Mouse (Mus musculus) G1E (cell line): ENCODE measurements around the gene Med9. TPM values are rescaled to one million over a fixed set of nuclear protein-coding genes. Genes with fewer than 3 reads are reported as not detected.

ENCODE experiments used
- ATAC-seq: 2 replicates; pipeline ENCODE4 v1.8.0; 2016; ENCODE audit warnings: mild to moderate bottlenecking; ENCODE audit not compliant: insufficient number of reproducible peaks, poor library complexity, low FRiP score, severe bottlenecking; ENCODE audit errors: extremely low read depth
- DNase-seq: peaks from one replicate; pipeline ENCODE4 v3.0.0; 2012; ENCODE audit warnings: low spot score
- H3K27me3 ChIP-seq: 2 replicates; pipeline ENCODE4 v1.6.1; 2012; ENCODE audit warnings: mild to moderate bottlenecking, low read length, inconsistent platforms; ENCODE audit not compliant: insufficient read depth
- H3K36me3 ChIP-seq: replicated peaks from 2 replicates; pipeline ENCODE3; 2012; ENCODE audit warnings: mild to moderate bottlenecking, inconsistent platforms
- H3K4me1 ChIP-seq: 2 replicates; pipeline ENCODE4 v1.6.1; 2012; ENCODE audit warnings: low read depth, low read length, inconsistent platforms, mixed read lengths; ENCODE audit not compliant: insufficient read depth
- H3K4me3 ChIP-seq: 2 replicates; pipeline ENCODE4 v1.5.1; 2012; ENCODE audit warnings: low read depth, mild to moderate bottlenecking, inconsistent platforms, low read length, moderate library complexity, mixed read lengths
- H3K9me3 ChIP-seq: replicated peaks from 2 replicates; pipeline ENCODE4 v1.6.1; 2012; ENCODE audit warnings: inconsistent platforms
- CTCF ChIP-seq: IDR thresholded peaks from 2 replicates; pipeline ENCODE4 v1.5.1; 2012; ENCODE audit warnings: low read depth, low read length, inconsistent platforms, mixed read lengths
- GATA1 ChIP-seq: IDR thresholded peaks from 2 replicates; pipeline ENCODE4 v1.6.1; 2012; ENCODE audit warnings: borderline replicate concordance, low read length, inconsistent platforms, mixed read lengths
- GATA2 ChIP-seq: IDR thresholded peaks from 2 replicates; pipeline ENCODE4 v1.6.1; 2012; ENCODE audit warnings: low read depth, low read length, inconsistent platforms, borderline replicate concordance
- POLR2AphosphoS5 ChIP-seq: IDR thresholded peaks from 2 replicates; pipeline ENCODE4 v1.6.1; 2012; ENCODE audit warnings: low read depth, low read length, inconsistent platforms; ENCODE audit not compliant: insufficient replicate concordance
- TAL1 ChIP-seq: conservative IDR thresholded peaks from 2 replicates; pipeline ENCODE4 v1.6.1; 2012; ENCODE audit warnings: low read depth, low read length, inconsistent platforms, mixed read lengths
- polyA plus RNA-seq: library from polyadenylated mRNA; stranded (reverse); fragments of >175 nt; gene quantifications from 2 replicates; pipeline ENCODE4 v1.2.3, GENCODE M21; 2012
- total RNA-seq, 2 experiments: library from RNA; stranded (forward) in 1 of 2; stranded (reverse) in 1 of 2; fragments of 200-1000 nt in 1 of 2; fragments of >200 nt in 1 of 2; fragmentation: Nextera tagmentation in 1 of 2; gene quantifications; 2 replicates each; pipeline ENCODE4 v1.2.3; 2014 to 2017

Med9 gene
- total and polyA plus RNA-seq, 3 experiments, result 13.7 to 59.5 (median 23.2) TPM

DNA sequence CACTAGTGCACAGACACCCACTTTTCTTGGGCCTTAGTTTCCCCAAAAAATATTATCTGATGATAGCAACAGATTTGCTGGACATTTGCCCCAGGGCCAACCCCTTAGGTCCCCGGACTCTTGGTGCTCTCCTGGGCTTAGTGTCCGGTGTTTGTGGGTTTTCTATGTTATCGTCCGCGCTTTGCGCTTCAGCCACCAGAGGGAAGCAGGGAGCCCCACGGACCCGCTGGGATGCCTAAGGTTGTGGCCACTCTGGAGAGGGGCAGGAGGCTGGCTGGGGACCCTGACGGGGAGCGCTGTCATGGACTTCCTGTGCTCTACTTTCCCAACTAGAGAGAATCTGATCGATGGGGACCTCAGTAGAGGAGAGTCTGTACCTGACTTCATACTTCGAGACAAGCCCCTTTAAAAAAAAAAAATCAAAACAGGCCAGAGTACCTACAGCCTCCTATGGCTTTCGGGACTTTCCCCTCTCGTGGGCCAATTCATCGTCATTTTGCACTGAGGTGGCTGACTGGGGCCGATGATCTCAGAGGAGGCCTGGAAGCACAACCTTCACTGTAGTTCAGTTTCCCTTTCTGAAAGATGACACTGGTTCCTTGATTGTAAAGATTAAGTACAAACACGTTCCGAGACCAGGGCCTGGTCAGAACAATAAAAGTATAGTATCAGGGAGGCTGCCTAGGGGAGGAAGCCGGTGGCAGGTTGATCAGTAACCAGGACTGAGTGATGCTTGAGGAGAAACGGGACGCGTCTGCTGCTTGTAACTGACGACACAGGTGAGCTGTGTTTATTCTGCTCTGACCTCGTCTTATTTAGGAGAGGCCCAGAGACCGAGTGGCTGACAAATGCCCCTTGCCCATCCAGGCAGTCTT, 17.5 kb downstream of the Med9 start:
- no peak for TF ChIP-seq GATA2
- no peak for TF ChIP-seq GATA1
- peak; percentile 66 for TF ChIP-seq CTCF
- no peak for TF ChIP-seq TAL1
- TF ChIP-seq POLR2AphosphoS5, result no peak
- DNase-seq (peak; percentile 67), ATAC-seq (0 out of 2 replicates have a peak, but pooled peaks have one; percentile 19)
- Histone ChIP-seq H3K27me3 (peaks cover 43% of the 10 kb centered on the region), H3K9me3 (no peaks in the 10 kb centered on the region), H3K36me3 (peaks cover 35% of the 10 kb centered on the region), H3K4me1 (peaks cover 36% of the 10 kb centered on the region), H3K4me3 (peak overlapping the region; percentile 71)

DNA sequence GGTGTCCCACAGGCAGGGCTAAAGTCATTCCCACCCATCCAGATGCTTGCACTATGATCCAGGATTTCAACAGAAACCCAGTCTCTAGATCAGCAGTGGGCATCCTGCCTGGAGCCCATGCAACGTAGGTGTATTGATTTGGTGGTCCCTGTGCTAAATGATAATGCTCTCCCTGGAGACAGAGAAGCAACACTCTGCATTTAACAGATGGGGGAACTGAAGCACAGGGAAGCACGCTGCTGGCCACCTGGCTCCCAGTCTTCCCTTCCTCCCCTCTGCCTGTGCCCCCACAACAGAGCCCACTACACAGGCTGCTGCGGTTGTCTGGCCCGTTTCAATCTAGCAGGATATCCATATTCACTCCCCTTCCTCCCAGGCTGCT, 18.1 kb downstream of the Med9 start:
- TF ChIP-seq POLR2AphosphoS5, result no peak
- TF ChIP-seq CTCF, result no peak
- no peak for TF ChIP-seq GATA1
- no peak for TF ChIP-seq GATA2
- no peak for TF ChIP-seq TAL1
- ATAC-seq (no peak), DNase-seq (no peak)
- Histone ChIP-seq H3K4me3 (no peak overlapping the region), H3K4me1 (peaks cover 35% of the 10 kb centered on the region), H3K27me3 (peaks cover 50% of the 10 kb centered on the region), H3K36me3 (peaks cover 29% of the 10 kb centered on the region), H3K9me3 (no peaks in the 10 kb centered on the region)

DNA sequence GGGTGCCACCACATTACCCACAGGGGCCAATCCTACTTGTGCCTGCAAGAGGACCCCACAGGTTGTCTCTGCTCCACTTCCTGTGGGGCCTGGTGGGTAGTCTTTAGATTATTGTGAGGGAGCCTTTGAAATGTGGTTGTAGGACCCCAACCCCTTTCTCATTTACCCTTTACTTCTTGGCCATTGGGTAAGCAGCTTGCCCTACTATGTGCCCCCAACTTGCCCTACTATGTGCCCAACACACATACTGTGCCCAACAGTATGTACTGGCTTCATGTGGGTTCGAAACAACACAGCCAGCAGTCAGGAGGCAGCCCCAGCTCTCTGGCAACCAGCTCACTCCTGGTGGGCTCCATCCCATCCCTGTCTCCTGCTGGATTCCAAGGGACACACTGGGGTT, 19.8 kb downstream of the Med9 start:
- H3K27me3 ChIP-seq, result peaks cover 63% of the 10 kb centered on the region
- H3K36me3 ChIP-seq, result peaks cover 12% of the 10 kb centered on the region
- no peaks in the 10 kb centered on the region for H3K9me3 ChIP-seq
- DNase-seq (no peak), ATAC-seq (no peak)
- H3K4me3 ChIP-seq, result no peak overlapping the region
- no peak for TF ChIP-seq CTCF
- TF ChIP-seq GATA2, result no peak
- TF ChIP-seq TAL1, result no peak
- no peak for TF ChIP-seq POLR2AphosphoS5
- TF ChIP-seq GATA1, result no peak
- peaks cover 32% of the 10 kb centered on the region for H3K4me1 ChIP-seq

DNA sequence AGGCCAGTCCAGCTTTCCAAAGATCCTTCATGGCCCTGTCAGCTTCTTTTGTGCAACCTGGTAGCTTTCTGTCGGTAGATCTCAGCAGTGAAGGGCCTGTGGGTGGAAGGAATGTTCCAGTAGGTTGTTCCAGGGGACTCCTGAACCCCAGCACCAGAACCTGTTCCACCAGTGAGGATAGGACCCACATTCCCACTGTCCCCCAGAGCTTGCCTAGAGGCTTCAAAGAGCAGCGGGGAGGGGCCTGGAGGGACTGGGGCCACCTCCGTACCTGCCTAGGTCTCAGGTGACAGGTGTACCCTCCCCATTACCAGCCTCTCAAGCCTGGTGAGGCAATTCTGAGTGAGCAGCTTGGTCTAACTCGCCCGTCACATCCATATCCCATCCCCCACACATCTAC, 22.8 kb downstream of the Med9 start:
- peaks cover 76% of the 10 kb centered on the region for H3K27me3 ChIP-seq
- DNase-seq (no peak), ATAC-seq (no peak)
- no peaks in the 10 kb centered on the region for H3K36me3 ChIP-seq
- H3K4me3 ChIP-seq, result no peak overlapping the region
- H3K9me3 ChIP-seq, result no peaks in the 10 kb centered on the region
- peaks cover 12% of the 10 kb centered on the region for H3K4me1 ChIP-seq
- TF ChIP-seq POLR2AphosphoS5 (no peak), CTCF (no peak), GATA1 (no peak), TAL1 (no peak)

DNA sequence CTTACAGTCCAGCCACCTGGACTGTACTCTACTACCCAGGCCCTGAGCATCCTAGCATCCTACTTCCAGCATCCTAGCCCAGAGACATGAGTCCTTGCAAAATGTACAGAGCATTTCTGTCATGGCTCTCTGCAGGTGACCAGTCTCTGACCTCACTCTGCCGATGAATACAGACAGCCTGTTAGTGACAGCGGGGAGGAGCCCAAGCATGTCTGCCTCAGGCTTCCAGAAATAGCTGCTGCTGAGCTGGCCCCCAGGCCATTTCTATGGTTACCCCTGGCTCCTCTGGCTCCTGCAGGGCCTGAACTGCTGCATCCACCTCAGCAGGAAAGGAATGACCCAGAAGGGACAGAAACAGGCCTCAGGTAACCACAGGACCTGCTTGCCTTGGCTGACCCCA, 23.7 kb downstream of the Med9 start:
- no peak for DNase-seq
- no peak for ATAC-seq
- no peaks in the 10 kb centered on the region for H3K9me3 ChIP-seq
- peaks cover 3% of the 10 kb centered on the region; the same call in 1 of the 2 replicates for H3K4me1 ChIP-seq
- TF ChIP-seq TAL1 (no peak), GATA1 (no peak), GATA2 (no peak), CTCF (no peak)
- H3K36me3 ChIP-seq, result no peaks in the 10 kb centered on the region
- no peak overlapping the region for H3K4me3 ChIP-seq
- H3K27me3 ChIP-seq, result peaks cover 75% of the 10 kb centered on the region

DNA sequence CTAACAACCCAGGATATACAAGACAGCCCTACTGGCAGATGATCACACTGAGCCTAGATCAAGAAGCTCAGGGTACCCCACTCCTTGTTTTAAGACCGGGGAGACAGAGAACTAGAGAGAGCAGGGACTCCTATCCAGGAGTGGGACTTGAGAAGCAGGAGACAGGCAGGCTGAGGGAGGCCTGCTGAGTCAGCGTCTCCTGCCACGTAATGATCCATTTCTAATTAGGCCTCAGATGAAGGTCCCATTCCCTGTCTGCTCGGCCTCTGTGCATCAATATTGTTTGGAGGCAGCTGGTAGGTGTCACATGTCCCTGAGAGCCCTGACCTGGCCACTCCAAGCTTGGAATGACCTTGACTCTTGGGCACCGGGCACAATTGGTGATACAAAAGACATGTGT, 25.4 kb downstream of the Med9 start:
- Histone ChIP-seq H3K4me3 (no peak overlapping the region), H3K27me3 (peaks cover 78% of the 10 kb centered on the region), H3K9me3 (no peaks in the 10 kb centered on the region), H3K36me3 (no peaks in the 10 kb centered on the region), H3K4me1 (no peaks in the 10 kb centered on the region)
- ATAC-seq (no peak), DNase-seq (no peak)
- TF ChIP-seq GATA2 (no peak), GATA1 (no peak), CTCF (no peak), POLR2AphosphoS5 (no peak), TAL1 (no peak)

DNA sequence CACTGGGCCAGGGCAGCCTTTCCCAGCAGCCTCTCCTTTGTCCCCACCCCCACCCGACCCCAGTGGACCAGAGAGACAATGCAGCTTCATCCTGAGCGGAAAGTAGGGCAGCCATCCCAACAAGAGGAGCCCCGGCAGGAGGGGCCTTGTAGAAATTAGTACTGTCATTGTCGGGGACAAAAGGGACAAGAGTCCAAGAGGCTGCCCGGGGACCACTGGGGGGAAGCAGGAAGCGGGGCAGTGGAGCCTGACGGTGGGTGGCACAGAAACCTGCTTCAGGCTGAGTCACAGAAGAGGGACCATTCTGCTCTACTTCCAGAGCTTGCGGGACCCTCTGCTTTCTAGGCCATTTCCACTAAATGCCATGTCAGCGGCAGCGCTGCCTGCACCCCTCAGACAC, 27.2 kb downstream of the Med9 start:
- Histone ChIP-seq H3K9me3 (no peaks in the 10 kb centered on the region), H3K4me1 (no peaks in the 10 kb centered on the region), H3K36me3 (no peaks in the 10 kb centered on the region), H3K27me3 (peaks cover 81% of the 10 kb centered on the region), H3K4me3 (no peak overlapping the region)
- TF ChIP-seq GATA1 (no peak), GATA2 (no peak), TAL1 (no peak), POLR2AphosphoS5 (no peak), CTCF (no peak)
- no peak for DNase-seq
- no peak for ATAC-seq
